Mouse (Mus musculus): Measurements from ENCODE around the gene Adcy10.

The Adcy10 gene

GRCm38 (mm10) chr1:165601775-165602280 lies 116.8 kb downstream of the Adcy10 start:
- no peak for DNase-seq (ENCODE audit: inconsistent age in 2 of 2, low spot score in 1 of 2)

GRCm38 (mm10) chr1:165603218-165603617 lies 118.2 kb downstream of the Adcy10 start:
- no peak for DNase-seq (ENCODE audit: inconsistent age in 2 of 2, low spot score in 1 of 2)

DNA sequence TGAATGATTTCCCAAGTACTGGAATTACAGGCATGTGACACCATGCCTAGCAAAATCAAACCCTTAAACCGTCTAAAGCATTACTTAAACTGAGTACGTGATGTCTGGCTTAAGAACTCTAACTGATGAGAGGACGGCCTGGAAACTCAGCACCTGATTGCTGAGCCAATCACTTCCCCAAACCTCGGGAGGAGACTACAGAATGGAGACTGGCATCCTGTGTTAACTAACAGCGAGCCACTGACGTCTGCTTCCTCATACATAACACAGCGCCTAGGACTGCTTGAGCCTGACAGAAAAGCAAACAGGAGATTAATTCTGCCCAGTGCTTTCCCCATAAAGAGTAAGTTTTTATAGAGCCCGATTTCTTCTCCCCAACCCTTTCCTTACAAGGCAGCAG lies 119.2 kb downstream of the Adcy10 start:
- DNase-seq (ENCODE audit: inconsistent age in 2 of 2, low spot score in 1 of 2) = no peak

DNA sequence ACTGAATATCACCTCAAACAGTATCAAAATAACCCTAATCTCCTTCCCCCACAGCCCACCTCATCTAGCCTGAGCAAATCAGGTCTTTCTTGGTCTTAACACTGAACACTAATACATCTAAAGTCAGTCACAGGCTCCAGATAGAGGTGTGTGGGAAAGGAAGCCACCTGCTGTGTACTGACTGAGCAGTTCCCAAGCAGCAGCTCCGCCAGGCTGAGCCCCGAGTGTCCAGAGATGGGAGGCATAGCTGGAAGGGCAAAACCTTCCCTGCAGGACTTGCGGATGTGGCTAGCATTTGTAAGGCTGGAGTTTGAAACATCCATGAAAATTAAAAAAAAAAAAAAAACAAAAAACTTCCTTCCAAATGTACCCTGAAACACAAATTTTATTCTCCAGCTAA lies 120.1 kb downstream of the Adcy10 start:
- no peak for DNase-seq (ENCODE audit: inconsistent age in 2 of 2, low spot score in 1 of 2)

- DNase-seq (ENCODE audit: inconsistent age in 2 of 2, low spot score in 1 of 2) = no peak
These were observed 120.8 kb downstream of the Adcy10 start for GRCm38 (mm10) chr1:165605774-165606173.

DNA sequence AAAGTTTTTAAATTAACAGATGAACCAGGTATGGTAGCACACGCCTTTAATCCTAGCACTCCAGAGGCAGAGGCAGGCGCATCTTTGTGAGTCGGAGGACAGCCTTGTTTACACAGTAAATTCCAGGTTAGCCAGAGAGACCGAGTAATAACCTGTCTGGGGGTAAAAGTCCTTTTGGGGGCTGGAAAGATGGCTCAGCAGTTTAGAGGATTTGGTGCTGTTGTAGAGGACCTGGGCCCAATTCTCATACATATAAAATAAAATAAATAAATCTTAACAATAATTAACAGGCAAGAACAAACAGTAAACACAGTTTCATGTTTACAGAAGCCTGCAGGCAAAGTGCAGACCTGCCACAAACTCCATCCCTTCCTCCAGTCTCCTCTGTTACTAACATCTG lies 123.9 kb downstream of the Adcy10 start:
- DNase-seq (ENCODE audit: inconsistent age in 2 of 2, low spot score in 1 of 2) = no peak

- DNase-seq (ENCODE audit: inconsistent age in 2 of 2, low spot score in 1 of 2) = no peak
These were observed 124.7 kb downstream of the Adcy10 start for GRCm38 (mm10) chr1:165609495-165610320.

GRCm38 (mm10) chr1:165610321-165610999 lies 125.5 kb downstream of the Adcy10 start:
- DNase-seq (ENCODE audit: inconsistent age in 2 of 2, low spot score in 1 of 2) = no peak

GRCm38 (mm10) chr1:165612714-165613113 lies 127.7 kb downstream of the Adcy10 start:
- no peak for DNase-seq (ENCODE audit: inconsistent age in 2 of 2, low spot score in 1 of 2)

GRCm38 (mm10) chr1:165613926-165614325 lies 128.9 kb downstream of the Adcy10 start:
- DNase-seq (ENCODE audit: inconsistent age in 2 of 2, low spot score in 1 of 2) = no peak

DNA sequence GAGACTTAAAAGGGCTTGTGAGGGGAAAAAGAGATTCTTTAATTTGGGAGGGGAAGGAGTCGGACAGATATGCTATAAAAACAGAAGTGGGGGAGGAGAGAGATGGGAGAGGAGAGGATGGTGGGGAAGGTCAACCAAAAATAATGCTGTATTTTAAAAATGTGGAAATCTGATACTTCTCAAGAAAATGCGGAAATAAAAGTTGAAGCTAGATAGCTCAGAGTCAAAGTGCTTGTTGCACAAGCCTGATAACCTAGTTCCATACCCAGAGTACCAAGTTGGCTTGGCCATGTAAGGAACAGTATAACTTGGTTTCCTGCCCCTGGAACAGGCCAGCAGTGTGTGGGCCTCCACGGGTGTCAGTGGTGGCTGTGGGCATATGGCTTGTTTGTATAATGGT lies 129.8 kb downstream of the Adcy10 start:
- DNase-seq (ENCODE audit: inconsistent age in 2 of 2, low spot score in 1 of 2) = no peak

- DNase-seq (ENCODE audit: inconsistent age in 2 of 2, low spot score in 1 of 2) = no peak
These were observed 131.7 kb downstream of the Adcy10 start for GRCm38 (mm10) chr1:165616652-165617051.

- DNase-seq (ENCODE audit: inconsistent age in 2 of 2, low spot score in 1 of 2) = peak; percentile 52 to 84
These were observed 132.3 kb downstream of the Adcy10 start for GRCm38 (mm10) chr1:165617166-165617891.

- DNase-seq (ENCODE audit: inconsistent age in 2 of 2, low spot score in 1 of 2) = peak in 1 of 2 experiments; percentile 56
These were observed 133.2 kb downstream of the Adcy10 start for GRCm38 (mm10) chr1:165618201-165618624.

GRCm38 (mm10) chr1:165625058-165625457 lies 140.1 kb downstream of the Adcy10 start:
- DNase-seq (ENCODE audit: inconsistent age in 2 of 2, low spot score in 1 of 2) = no peak

DNA sequence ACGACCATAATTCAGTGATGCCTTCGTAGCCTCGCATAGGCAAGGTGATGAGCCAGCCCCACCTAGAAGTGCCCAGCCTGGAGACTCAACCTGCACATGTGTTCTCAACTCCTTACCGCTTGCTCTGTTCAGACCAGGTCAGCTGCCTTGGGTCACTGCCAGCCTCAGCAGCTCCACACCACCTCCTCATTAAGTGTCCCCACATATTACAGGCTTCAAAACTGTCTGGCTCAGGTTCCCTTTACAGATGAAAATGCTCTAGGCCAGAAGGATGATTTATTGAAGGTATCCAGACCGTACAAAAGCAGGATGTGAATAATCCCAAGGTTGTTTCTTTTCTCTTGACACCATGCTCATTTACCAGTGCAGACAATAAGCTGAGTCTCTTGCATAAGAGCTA lies 140.9 kb downstream of the Adcy10 start:
- peak in 1 of 2 experiments; percentile 38 for DNase-seq (ENCODE audit: inconsistent age in 2 of 2, low spot score in 1 of 2)
